Mouse (Mus musculus) layer of hippocampus, adult 9-11 months (tissue): ENCODE measurements at regions not wholly inside any gene's neighbourhood (a gene's known extent, or its start where the extent isn't known, plus 50 kb on each side); places are given as distances from the start of the nearest gene placed in this dataset.

Experiments used
- DNase-seq: peaks from one replicate; pipeline ENCODE4 v3.0.0; 2022

DNA sequence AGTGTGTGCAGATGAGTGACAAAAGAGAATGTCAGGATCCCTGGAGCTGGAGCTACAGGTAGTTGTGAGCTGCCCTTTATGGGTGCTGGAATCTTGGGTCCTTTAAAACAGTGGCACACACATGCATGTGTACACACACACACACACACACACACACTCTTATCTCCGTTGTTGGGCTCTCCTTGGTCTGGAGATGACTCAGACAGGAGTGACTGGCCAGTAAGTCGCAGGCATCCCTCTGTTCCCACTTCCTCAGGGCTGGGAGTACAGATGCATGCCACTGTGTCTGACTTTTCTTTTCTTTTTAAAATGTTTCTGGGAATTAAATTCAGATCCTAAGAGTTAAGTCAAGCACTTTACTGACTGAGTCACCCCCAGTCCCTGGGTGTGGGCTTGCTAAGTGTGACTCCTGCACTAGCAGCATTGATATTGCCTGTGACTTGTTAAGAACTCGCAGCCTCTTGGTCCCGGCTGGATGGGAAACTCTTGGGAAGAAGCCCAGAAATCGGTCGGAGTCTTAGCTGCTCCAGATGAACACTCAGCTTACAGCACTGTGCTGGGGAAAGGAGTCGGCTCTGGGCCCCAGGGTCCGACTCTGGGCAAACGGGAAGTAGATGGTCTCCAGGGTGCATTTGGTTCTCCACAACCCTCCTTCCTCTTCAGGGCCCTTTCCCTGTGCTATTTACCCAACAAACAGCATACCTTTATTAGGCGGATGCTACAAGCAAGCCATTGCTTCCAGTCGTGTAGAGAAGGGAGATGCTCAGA, 233.0 kb upstream of the Cxcr4 start:
- DNase-seq = no peak

DNA sequence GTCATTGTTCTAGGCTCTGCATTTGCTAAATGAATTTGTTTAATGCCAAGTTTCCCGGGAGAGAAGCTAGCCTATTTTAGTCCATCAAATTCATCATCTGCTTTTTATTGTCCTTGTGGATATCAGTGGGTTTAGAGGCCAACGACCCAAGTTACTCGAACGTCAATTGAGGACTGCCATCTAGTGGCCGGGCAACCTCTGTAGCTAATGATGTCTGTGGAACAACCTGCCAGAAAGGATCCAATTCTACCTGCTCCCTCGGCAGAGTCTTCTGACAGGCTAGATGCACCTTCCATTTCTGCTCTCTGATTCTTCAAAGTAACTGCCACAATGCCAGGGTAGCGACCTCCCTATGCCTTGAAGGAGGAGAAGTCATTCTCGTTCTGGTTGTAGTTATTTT, 232.1 kb upstream of the Cxcr4 start:
- peak; percentile 24 for DNase-seq

DNA sequence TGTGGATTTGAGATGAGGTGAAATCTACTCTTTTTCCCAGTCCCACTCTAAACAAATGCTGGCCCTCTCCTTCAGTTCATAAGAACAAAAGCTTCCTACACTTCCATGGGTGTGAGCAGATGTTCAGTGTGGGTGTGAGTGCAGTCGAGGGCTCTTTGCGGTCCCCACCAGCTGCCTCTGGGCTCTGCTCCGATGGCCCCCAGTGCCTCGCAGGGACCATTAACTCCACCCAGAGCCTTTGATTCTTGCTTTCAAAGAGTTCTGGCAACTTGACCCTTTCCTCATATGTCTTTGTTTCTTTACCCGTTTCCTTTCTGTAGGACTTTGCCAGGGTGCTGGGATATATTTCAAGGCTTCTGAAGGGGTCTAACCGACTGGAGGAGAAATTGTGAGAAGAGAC, 229.9 kb upstream of the Cxcr4 start:
- DNase-seq = no peak

DNA sequence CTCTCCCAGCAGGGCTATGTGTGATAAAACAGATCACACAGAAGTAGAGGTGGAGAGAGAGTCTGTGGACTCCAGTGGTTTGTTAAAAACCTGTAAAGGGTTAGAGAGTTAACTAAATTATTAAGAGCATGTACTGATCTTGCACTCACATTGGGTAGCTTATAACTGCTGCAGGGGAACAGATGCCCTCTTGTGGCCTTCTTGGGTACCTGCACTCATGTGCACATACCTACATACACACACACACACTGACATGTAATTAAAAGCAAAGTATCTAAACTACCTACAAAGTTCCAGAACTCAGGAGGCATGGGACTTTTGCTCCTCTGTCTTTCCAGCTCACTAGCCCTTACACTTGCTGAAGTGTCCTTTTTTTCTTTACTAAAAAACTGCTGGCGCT, 228.4 kb upstream of the Cxcr4 start:
- no peak for DNase-seq

DNA sequence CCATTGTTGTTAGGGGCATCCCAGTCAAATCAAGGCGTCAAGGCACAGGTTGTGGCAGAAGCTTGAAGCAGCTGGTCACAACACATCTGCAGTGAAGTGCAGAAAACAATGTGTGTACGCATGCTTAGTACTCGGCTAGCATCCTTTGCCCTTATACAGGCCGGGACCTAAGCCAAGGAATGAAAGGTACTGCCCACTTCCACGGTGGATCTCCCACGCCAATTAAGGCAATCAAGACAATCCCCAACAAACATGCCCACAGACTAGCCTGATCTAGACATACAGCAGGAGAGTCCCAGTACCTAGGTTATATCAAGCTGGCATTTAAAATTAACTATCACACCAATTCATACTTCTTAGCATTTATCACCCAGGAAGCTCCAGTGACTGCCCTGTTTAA, 227.5 kb upstream of the Cxcr4 start:
- DNase-seq = no peak

DNA sequence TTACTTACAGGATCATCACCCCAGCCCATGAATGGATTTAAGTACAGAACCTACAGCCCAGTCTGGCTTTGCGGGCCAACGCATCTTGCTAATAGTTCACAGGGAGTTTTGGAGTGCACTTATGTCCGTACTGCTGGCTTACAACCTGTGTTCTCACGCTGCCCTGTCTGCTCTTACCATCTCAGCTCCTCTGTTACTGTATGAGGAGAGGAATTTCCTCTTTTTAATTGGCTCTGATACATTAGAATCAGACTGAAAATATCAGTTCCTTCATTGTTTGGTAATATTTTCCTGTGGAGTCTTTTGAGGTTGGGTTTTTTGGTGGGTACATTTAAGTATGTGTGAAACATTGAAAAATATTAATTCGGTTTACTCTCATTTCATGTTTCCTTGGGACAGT, 221.3 kb upstream of the Cxcr4 start:
- no peak for DNase-seq

DNA sequence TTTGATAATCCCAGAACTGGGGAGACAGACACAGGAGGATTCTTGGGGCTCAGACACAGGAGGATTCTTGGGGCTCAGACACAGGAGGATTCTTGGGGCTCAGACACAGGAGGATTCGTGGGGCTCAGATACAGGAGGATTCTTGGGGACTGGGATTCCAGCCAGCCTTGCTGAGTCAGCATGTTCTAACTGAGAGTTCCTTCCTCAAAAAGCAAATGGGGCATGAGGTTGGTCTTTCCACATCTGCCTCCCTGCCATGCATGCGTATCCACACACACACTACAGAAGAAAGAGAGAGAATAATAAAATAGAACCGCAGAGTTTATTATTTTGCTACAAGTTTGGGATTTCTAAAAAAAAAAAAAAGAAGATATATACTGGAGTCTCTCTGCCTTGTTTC, 218.8 kb upstream of the Cxcr4 start:
- DNase-seq = no peak

DNA sequence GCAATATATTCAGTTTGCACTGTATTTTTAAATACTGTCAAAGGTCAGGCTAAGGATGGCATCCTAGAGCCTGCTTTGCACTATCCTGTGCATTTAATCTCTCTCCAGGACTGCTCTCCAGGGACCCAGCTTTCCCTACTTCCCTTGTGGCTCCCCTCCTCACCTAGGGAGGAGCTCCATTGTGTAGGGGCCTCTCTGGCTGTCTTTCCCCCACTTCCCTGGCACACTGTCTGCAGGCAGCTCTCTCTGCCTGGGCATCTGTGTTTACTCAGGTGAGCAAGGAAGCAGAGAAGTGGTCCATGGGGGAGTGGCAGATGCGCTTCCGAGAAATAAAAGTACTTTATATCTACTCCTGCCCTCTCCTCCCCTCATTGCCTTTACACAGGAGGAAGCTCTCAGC, 218.0 kb upstream of the Cxcr4 start:
- no peak for DNase-seq

DNA sequence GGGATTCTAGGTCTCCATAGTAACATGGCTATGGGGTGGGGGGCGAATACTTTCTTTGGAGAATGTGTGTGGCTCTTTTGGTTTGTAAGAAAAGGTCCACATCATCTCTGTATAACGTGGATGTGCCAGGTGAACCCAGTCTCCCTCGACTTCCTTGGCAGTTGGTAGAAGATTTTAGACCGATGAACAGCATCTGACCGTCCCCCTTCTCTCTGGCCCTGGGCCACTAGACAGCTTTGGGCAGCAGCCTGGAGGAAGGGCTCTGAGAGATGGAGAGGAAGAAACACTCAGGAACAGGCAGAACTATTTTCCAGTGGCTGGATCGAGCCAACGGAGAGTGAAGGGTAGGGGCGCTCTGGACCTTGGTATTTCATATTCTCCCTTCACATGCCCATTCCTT, 217.5 kb upstream of the Cxcr4 start:
- no peak for DNase-seq

DNA sequence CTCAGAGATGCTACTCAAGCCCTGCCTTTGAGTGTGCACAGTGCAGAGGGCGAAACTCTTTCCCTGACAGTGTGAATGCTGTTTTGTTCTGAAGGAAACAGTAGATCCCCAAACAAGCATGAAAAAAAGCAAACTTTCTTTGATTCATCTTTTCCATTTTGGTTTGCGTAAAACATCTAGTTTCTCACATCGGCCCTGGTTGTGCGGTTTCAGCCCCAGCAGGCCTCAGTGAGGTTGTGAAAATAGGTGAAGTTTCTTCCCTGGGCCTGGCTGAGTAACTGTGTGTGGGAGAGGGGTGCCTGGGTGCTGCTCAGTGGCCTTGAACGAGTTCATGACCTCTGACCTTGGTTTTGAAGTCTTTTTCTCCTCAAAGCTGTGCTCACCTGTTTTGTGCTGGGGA, 216.5 kb upstream of the Cxcr4 start:
- DNase-seq = no peak

DNA sequence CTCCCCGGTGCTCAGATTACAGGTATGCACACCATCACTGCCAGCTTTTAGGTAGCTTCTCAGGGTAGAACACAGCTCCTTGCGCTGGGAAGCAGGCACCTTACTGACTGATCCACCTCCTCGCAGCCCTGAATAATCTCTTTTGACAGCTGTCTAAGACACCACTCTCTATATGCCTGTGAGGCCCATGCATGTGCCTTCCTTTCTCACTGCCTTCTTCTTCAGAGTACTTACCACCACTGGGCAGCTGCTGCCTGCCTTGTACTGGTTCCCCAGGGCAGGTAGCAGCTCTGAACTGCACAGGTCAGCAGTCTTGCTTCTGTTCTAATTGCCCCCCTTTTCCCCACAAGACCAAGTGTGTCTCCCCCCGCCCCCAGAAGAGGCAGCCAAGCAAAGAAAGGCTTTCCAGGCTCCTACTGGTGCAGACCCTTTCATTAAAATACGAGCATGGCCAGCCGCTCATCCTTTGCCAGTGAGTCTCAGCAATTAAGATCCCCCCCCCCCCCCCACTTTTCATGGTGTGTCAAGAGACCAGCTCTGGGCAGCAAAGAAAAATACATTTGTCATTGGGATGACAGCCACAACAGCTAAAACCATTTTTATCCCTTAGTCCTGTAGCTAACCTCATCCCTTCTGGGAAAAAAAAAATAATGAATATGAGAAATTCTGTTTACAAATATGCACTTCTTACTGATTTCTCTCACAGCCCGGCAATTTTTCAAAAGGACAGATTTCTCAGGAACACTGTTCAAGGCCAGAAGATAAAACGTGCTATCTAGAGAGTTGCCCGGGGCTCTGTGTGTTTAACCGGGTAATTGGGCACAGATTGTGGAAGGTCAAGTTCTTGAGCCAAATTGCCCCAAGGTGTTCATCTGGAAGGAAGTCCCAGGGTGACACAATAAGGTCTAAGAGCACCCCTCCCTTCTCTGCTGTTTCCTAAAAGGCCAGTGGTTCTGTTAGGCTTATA, 213.9 kb upstream of the Cxcr4 start:
- DNase-seq = no peak

DNA sequence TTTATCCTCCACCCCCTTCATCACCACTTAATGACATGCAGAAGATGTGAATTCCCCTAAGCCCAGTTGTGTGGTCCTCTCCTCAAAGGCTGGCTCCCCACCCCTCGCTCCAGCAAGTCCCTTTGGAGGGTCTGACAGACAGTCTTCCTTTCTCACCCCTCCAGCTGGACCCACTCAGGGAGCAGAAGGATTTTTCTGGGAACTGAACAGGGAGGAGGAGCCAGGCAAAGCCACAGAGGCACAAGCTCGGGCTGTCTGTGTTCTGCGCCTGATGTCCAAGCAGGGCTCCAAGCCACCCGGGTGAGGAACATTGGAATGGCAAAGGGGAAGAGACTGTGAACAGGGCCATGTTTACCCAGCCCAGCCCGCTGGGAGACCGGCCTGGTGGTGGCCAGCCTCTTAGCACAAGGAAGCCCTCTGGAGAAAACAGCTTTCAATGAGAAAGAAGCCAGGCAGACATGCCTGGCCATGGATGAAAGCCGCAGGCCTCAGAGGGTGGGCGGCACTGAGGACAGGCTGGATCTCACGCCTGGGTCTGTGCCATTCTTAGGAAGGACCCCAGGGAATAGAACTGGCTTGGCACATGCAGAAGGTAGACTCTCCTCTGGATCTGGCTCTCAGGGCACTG, 211.5 kb upstream of the Cxcr4 start:
- no peak for DNase-seq

DNA sequence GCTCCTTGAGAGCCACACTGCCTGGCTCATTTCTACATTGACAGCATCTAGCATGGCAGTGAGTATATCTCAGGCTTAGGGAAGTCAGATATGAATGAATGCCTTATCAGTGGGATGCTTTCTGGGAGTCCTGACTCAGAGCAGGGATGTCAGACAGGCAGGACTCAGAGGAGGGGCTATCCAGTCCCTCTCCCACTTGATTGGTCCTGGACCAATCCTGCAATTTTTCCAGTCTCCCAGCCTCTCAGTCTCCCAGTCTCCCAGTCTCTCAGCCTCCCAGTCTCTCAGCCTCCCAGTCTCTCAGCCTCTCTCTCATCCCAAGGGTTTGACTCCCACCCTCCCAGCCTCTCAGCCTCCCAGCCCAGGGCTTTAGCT, 211.0 kb upstream of the Cxcr4 start:
- DNase-seq = no peak

DNA sequence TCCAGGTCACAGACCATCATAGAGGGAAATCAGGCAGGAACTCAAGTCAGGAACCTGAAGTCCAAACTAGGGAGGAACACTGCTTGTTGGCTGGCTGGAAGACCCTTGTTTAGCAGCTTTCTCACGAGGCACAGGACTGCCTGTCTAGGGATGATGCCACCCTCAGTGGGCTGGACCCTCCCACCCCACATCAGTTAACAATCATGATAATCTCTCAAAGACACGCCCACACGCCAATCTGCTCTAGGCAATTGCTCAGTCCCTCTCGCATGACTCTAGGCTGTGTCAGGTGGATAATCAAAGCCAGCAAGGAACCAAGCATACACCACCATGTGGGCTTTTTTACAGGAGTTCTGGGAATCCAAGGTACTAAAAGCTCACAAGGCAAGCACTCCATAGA, 206.6 kb upstream of the Cxcr4 start:
- no peak for DNase-seq

DNA sequence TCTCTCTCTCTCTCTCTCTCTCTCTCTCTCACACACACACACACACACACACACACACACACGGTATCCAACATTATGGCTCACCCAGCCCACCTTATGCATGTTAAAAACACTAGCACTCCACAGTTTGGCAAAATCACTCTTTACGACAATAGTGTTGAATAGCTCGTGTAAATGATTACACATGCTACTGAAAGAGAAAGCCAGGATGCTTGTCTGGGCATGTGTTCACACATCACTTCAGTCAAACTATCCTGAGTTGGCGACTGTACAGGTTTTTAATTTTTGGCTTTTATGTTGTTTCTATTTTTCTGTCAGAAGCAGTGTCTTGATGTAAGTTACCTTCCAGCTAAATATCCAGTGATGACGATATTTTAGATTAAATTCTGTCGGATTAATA, 203.6 kb upstream of the Cxcr4 start:
- no peak for DNase-seq

DNA sequence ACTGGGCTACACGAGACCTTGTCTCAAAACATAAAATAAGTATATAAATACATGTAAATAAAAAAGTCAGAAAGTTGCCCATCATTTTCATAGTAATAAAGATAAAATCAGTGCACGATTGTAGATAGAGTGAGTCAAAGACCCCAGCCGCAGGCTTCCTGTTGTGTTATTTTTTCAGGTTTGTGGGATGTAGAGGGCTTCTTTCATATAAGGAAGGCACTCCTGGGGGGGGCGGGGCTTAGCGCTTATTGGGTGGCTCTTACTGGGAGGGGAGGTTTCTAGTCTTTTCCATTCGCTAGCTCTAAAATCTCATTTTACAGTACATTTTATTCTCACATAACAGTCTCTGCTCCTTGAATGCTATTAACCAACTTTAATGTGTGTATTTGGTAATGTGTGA, 198.8 kb upstream of the Cxcr4 start:
- DNase-seq = no peak

DNA sequence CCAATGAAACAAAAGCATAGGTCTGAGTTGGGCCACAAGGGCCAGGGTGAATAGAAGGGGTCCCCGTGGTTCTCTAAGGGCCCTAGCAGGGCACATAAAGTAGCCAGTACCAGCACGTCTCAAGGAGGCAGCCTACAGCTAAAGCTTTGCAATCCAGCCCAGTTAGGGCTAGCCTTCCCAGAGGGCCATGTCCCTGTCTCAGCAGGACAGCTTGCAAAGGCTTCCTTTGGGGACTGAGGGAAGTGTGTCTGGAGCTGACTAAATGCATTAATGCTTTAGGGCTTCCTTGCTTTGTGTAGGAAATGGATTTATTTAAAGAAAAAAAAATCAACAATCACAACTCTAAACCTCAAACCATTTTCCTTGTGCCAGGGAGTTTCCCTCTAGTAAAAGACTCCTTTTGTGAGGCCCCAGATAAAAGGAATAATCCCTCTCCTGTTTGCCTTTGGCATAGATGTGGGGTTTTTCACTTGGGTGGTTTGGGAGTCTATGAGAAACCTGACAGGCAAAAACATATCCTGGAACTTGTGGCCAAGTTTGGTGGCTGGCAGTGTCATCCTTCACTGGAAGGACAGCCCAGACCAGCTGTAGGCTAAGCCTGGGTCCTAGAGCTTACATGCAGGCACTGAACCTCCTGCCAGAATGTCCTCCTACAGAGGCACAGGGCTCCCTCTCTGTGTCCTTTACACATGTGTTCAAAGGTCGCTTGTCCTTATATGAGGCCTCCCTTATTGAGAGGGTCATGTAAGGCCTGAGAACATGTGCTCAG, 197.7 kb upstream of the Cxcr4 start:
- no peak for DNase-seq

DNA sequence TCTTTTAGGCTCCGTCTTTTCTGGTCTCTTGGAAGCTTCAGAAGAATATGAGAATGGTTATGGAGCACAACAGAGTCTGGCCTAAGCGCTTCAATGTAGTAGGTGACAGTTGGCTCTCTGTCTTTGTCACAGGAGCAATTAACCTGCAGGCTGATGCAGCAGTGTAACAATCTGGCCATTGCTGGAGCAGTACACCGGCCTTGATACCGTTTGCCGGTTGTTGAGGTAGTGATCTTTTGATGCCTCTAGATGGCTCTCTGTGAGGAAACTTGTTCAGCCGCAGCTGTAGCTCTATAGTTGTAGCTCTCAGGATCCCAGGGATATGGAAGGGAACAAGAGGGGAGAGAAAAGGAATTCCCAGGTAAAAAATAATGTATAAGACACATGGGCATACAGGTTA, 196.1 kb upstream of the Cxcr4 start:
- DNase-seq = no peak

DNA sequence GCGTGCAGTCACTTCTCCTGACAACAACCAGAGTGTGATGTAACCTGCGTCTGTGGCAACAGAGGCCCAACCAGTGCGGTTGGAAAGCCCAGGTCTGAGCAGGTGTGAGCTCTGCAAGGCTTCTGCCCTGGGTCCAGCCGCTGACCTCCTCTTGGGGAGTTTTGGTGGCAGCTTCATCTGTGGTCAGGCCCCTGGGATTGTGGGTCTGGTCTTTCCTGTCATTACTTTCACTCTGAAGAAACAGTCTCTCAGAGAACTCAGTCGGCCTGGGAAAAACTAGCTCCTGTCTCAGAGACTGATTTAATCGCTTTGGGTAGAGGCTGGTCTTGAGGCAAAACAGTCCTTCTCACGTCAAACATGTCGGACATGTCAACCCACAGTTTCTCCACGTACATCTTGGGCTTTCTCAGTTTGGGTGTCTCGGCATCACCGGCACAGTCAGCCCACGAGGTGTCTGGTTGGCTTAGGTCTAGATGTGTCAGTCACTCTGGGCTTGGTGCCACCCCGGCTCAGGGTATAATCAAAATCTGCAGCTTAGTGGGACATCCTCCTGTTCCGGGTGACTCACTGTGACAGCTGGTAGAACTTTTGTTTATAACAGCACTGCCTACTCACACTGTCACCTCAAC, 195.0 kb upstream of the Cxcr4 start:
- peak; percentile 90 for DNase-seq

DNA sequence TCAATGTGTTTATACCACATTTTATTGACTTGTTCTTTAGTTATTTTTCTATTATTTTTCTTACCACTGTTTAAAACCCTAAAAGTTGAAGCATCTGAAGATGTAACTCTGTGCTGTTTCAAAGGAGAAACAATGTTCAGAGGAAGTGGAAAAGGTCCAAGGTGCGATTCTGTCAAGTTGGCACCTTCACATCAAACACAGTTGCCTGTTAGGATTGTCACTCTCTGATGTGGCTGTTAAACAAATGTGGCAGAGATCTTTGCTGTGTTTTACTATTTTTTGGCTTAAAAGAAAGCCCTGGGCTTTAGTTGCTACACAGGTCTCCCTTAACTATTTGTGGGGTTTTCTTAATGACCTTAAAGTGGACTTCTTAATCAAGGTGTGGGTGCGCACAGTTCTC, 190.2 kb upstream of the Cxcr4 start:
- DNase-seq = no peak

DNA sequence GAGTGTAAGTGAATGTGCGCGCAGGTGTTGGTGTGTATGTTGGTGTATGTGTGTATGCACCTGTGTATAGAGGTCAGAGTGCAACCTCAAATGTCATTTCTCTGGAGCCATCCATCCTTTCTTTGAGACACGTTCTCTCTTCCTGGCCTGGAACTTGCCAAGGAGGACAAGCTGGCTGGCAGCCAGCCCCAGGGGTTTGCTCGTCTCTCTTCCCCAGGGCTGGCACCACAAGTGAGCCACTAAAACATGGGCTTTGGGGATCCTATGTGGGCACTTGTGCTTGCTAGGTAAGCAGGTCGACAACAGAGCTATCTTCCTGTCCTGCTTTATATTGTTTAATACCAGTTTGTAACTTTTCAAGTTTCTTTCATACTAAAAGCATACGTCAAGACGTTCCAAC, 189.8 kb upstream of the Cxcr4 start:
- DNase-seq = no peak

DNA sequence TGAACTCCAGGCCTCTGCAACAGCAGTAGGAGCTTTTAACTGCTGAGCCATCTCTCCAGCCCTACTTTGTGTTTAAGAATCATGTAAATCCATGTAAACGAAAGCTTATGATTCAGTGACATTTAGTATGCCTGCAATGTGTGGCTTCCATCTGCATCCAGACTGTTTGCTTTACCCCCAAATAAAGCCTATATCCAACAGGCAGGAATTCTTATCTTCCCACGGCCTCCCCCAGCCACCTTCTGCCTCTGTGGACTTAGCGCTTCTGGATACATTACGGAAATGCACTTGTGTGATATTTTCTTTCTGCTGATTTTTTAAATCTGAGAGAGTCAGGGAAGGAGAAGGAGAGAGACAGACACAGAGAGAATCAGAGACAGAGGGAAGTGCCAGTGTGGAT, 189.2 kb upstream of the Cxcr4 start:
- DNase-seq = peak; percentile 35
